Mouse (Mus musculus): Measurements from ENCODE around the gene Trmt10a. TPM values are rescaled to one million over a fixed set of nuclear protein-coding genes. Genes with fewer than 3 reads are reported as not detected.

The Trmt10a gene
- polyA plus RNA-seq, 1 experiment from 2014 or later: 10.9 TPM

Other genes with a start within 250 kb of the Trmt10a start
- gene Lamtor3, start 224.9 kb upstream of the Trmt10a start, polyA plus RNA-seq (2015; fragmentation: Nextera tagmentation; extraction: Ambion mirVana): 107 and 111 TPM in 2 replicates
- 14.5 and 17.0 TPM in 2 replicates for gene Dapp1, start 161.9 kb upstream of the Trmt10a start, polyA plus RNA-seq (2015; fragmentation: Nextera tagmentation; extraction: Ambion mirVana)
- 0.10 and 0.24 TPM in 2 replicates for gene 1110002E22Rik, start 78.4 kb upstream of the Trmt10a start, polyA plus RNA-seq (2015; fragmentation: Nextera tagmentation; extraction: Ambion mirVana)
- gene Gm5105, start 76.1 kb upstream of the Trmt10a start, polyA plus RNA-seq (2015; fragmentation: Nextera tagmentation; extraction: Ambion mirVana): 0.10 TPM in 1 of 2 replicates, not detected in the other
- 41.6 and 64.3 TPM in 2 replicates for gene Mttp, start 1.5 kb downstream of the Trmt10a start, polyA plus RNA-seq (2015; fragmentation: Nextera tagmentation; extraction: Ambion mirVana)
- 0.21 and 0.26 TPM in 2 replicates for gene 4930579F01Rik, start 50.4 kb downstream of the Trmt10a start, polyA plus RNA-seq (2015; fragmentation: Nextera tagmentation; extraction: Ambion mirVana)
- 0.53 and 0.76 TPM in 2 replicates for gene Adh7, start 74.3 kb downstream of the Trmt10a start, polyA plus RNA-seq (2015; fragmentation: Nextera tagmentation; extraction: Ambion mirVana)
- gene Adh1, start 117.5 kb downstream of the Trmt10a start, polyA plus RNA-seq (2015; fragmentation: Nextera tagmentation; extraction: Ambion mirVana): 40.9 and 130 TPM in 2 replicates
- 0.32 and 0.61 TPM in 2 replicates for gene Adh6a, start 169.8 kb downstream of the Trmt10a start, polyA plus RNA-seq (2015; fragmentation: Nextera tagmentation; extraction: Ambion mirVana)
- 0.10 TPM in 1 of 2 replicates, not detected in the other for gene Adh6b, start 198.3 kb downstream of the Trmt10a start, polyA plus RNA-seq (2015; fragmentation: Nextera tagmentation; extraction: Ambion mirVana)

Data from stomach, embryonic 15.5 days (tissue).